Mouse (Mus musculus) small intestine, adult 2 months (tissue): ENCODE measurements at regions not wholly inside any gene's neighbourhood (a gene's known extent, or its start where the extent isn't known, plus 50 kb on each side); places are given as distances from the start of the nearest gene placed in this dataset.

ENCODE experiments used
- CTCF ChIP-seq: fragments of 200-500 bp; IDR thresholded peaks from 2 replicates; pipeline ENCODE4 v1.5.1; 2012; ENCODE audit warnings: low read depth, mild to moderate bottlenecking, control low read depth, inconsistent platforms, low read length, moderate library complexity, mixed read lengths; ENCODE audit not compliant: insufficient replicate concordance, insufficient read length; ENCODE audit errors: extremely low read depth
- POLR2A ChIP-seq: fragments of 200-500 bp; IDR thresholded peaks from 2 replicates; pipeline ENCODE4 v1.6.1; 2012; ENCODE audit warnings: low read depth, mild to moderate bottlenecking, control low read depth, inconsistent platforms, low read length, moderate library complexity

DNA sequence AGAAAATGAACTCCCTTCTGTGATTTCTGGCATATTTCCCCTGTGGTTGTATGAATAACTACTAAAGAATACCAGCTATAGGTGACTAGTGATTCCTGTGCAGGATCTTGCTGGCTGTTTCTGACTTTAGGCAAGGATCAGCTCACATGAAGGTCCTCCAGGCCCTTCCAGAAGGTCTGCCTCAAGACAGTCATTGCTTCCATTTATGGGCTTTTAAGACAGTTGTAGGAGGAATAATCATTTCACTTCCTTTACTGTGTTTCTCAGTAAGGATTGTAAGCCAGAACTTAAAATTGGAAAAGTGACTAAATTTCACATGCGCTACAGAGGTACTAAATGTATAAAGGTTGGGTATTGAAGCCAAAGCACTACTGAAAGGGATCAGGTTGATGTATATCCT, 2303.5 kb upstream of the Lrrc6 start:
- TF ChIP-seq CTCF (no peak), POLR2A (no peak)
